Mouse (Mus musculus): Measurements from ENCODE around the gene Nat8f2.
A peak's percentile ranks its signal among the peaks of the same experiment; 100 is the strongest.
"Not testable (repeated sequence)": the region's sequence is repeated elsewhere in the genome, so short reads cannot be mapped to it uniquely, and the experiment has no call there.

Nat8f2 gene

GRCm38 (mm10) chr6:85869006-85869405 is at the start of gene Nat8f2:
Gene Nat8f2 (minus strand): TSS chr6:85869158.
- DNase-seq = peak; percentile 75 to 84

DNA sequence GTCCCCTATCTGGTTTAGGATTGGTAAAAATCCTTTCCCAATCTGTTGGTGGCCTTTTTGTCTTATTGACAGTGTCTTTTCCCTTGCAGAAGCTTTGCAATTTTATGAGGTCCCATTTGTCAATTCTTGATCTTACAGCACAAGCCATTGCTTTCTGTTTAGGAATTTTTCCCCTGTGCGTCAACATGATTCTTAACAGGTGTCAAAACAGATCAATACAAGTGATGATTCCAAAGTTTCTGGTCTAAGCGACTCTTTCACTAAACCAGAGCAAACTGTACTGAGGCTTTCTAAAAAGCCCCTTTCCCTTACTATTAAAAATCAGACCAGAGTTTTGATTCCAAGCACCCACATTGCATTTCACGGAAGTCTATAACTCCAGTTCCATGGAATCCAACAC is 49.4 kb upstream of the Nat8f2 start:
- DNase-seq = not testable (repeated sequence)

DNA sequence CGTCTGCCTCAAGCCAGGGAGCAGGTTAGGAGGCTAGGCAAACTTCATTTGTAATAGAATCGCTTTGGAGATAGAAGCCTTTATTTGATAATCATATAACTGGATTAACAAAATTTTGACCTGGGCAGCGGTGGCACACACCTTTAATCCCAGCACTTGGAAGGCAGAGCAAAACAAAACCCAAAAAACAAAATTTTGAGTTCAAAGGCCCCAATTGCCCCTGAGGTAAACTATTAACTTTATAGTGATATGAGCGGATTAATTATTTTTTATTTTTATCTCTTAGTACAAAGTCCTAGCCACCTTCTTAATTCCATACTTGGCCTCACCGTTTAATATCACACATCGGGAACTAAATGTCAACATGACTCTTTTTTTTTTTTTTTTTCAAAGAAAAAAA is 47.6 kb upstream of the Nat8f2 start:
- DNase-seq = peak in 1 of 2 experiments; percentile 50

- peak; percentile 92 to 95 for DNase-seq
Measured at GRCm38 (mm10) chr6:85915539-85916513, 46.9 kb upstream of the Nat8f2 start, which contains the start of gene Nat8f1. Gene Nat8f1 (minus strand): TSS chr6:85915687.

- no peak for DNase-seq
Measured at GRCm38 (mm10) chr6:85915141-85915538, 46.2 kb upstream of the Nat8f2 start.

DNA sequence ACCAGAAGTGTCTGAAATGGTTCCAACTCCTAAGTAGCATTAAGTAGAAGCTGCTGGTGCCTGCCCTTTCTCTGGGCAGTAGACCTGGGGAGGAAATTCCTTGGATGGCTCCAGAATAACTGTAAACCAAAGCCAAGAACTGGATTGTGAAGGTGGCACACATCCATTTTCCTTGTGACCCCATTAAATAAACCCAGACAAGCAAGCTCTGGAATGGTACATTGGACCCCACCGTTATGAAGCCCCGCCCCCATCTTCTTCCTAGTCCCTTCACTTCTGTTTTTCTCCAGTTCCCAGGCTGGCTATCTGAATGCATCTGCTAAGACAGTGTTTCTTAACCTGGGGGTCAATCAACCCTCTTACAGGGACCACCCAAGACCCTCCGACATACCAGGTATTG is 42.6 kb upstream of the Nat8f2 start, which contains the start of gene Tprkb:
Gene Tprkb (plus strand): TSS at position 279 of the 400 bp plus-strand sequence.
- peak; percentile 52 to 60 for DNase-seq

DNA sequence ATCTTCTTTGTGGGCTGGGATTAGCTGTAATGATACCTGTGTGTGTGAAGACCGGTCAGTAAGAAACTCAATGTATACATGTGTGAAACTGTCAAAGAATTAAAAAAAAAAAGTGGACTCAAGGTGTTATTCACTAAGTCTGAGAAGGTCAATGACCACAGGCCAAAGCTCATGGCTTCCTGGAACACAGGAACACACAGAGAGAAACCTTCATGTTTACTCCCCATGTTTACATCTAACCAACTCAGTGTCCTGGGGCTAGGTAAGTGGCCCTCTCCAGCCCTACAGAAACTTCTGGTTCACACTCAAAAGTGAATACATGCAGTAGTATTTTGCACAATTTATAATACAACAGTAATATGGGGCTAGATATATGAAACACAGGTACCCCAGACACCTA is 40.7 kb upstream of the Nat8f2 start:
- no peak for DNase-seq

DNA sequence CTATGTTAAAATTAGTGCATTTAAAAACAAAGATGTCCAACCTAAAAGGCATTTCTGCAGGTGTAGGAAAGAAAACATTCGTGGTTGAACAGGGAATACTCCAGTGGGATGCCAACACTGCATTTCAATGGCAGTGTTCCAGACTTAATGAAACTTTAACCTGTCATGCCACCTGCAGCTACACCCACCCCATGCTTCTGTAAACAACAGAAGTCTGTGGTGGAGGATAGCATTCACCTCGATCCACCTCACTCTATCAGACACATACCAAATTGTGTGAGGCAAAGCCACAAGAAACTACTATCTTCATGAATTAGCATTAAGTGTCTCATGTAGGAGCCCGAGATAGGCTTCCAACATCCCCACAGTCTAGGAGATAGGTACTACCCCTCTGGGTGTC is 39.4 kb upstream of the Nat8f2 start:
- peak; percentile 59 to 79 for DNase-seq

DNA sequence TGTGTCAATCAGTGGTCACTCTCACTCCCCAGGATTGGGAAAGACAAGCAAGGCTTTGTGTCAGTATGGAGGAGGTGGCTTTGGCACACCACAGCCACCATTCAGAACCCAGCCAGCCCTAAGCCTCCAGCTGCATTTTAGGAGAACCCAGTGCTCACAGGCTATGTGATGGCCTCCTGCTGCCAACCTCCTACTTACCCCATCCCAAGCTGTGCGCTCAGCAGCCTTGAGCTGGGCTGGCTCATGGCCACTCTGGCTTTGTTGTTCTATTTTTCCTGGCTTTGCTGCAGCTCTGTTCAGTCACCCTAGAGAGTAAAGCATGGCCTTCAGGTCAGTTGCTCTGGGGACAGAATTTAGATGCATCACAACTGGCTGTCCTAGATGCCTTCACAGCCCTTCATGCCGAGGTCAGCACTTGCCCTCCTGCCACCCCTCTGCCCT is 38.0 kb upstream of the Nat8f2 start:
- peak in 1 of 2 experiments; percentile 41 for DNase-seq

DNA sequence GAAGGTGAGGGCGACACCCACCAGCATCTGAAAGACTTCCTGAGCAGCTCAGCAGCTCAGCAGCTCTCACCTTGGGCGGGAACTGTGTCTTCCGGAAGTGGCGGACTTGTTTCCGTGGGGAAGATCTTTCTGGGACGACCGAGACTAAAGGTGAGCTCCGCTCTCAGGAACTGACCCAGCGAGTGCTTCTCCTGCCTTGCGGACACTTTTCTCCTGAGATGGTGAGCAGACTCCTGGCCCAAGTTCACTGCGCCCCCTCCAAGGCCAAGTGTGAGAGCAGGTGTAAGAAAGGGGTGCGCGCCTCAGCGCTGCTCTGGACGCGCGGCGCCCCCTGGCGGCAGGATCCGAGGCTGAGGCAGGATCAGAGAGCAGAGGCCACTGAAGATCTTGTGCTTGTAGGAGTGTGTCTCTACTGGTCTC is 35.7 kb upstream of the Nat8f2 start, which contains the start of gene Nat8f4:
Gene Nat8f4 (minus strand): TSS at position 243 of the 420 bp plus-strand sequence.
- peak; percentile 80 to 89 for DNase-seq

DNA sequence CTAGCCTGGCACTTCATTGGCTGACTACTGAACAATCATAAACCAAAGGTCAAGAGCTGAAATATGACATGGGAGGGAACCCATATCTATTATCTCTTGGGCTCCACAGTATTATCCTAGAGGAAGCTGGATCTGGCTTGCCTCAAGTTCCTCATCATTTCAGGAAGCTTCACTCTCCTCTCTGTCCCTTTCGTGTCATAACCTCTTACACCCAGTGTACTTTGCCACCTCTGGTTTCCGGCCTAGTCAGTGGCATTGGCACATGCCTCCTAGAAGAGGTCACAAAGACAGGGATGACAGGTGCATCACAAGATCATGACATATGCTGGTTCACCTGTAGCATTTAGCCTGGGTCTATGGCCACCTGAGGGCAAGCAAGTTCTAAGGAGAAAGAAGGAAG is 33.3 kb upstream of the Nat8f2 start:
- DNase-seq = no peak

DNA sequence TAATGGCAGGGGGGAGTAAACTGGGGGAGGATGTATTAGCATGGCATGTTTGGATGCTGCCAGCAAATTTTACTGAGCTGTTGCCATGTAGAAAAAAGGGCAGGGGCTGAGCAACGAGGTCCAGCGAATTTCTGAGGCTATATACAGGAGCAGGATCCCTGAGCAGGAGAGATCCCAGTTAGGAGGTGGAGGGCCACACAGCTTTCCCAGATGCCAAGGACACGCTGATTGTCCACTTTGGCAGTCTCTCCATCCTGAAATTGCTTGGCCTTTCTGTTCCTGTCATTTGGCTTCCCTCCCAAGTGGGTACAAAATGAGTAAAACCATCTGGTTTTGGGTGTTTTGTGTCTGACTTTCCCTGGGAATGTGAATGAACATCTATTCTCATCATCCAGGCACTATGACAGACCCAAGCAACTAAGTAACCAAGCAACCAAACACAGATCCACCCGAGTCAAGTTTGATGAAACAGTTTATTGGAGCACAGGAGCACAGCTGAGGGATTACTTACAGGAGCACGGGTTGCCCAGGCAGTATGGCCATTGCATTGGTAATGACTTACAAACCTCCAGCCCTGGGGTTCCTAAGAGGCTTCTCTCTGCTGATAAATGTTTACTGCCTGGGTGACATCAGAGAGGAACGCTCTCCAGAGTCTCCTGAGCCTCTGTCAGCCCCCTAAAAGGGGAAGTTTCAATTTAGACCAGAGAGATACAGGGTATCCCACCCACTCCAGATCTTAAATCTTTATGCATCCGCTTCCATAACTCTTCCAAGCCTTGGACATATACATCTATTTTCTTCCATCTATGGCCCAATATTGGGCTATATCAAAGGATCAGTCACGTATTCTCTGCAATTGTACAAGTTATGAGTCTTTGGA is 29.9 kb upstream of the Nat8f2 start:
- not testable (repeated sequence) for DNase-seq

DNA sequence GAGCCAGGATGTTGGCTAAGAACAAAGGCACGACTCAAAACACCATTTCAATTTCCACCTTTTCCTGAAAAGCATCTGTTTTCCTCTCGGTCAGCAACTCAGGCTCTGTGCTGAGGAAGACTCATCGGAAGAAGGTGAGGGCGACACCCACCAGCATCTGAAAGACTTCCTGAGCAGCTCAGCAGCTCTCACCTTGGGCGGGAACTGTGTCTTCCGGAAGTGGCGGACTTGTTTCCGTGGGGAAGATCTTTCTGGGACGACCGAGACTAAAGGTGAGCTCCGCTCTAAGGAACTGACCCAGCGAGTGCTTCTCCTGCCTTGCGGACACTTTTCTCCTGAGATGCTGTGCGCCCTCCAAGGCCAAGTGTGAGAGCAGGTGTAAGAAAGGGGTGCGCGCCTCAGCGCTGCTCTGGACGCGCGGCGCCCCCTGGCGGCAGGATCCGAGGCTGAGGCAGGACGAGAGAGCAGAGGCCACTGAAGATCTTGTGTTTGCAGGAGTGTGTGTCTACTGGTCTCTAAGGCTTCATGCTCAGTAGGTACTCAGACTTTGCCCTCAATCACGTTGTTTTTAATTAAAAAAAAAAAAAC is 26.2 kb upstream of the Nat8f2 start:
- DNase-seq = peak; percentile 20 to 53

DNA sequence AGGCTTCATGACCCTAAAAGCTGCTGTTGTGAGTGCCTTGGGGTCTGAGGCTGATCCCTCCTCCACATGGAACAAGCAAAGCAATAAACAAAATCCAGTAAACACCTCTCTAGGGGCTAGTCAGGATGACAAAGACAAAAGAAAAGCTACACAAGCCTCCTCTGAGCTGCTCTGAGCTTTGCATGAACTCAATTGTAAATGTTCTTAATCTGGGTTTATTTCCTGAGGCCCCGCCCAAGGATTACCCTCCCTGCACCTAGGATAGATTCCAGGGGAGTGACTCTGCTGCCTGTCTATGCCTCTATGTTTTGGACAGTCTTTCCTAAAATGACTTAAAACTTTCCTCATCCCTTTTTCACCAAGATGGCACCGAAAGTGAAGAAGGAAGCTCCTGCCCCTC is 20.0 kb upstream of the Nat8f2 start:
- DNase-seq = no peak

- DNase-seq = no peak
Measured at GRCm38 (mm10) chr6:85884311-85884710, 15.4 kb upstream of the Nat8f2 start.

DNA sequence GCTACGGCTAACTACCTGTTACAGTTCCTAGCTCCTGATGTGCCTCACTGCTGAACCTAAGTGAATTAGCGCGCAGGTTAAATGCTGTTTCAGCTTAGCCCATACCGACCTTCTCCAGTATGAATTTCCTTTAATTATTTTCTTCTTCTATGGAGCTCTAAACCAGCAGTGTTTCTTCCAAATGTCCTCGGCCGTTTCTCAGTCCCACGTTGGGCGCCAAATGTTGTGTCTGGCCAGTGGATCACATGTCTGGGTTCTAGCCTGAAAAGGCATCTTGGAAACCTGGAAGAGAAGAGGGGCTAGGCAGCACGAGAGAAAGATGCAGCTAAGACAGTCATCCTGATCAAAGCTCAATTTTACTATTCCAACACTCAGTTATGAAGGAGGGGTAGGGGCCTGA is 14.3 kb upstream of the Nat8f2 start:
- not testable (repeated sequence) for DNase-seq

DNA sequence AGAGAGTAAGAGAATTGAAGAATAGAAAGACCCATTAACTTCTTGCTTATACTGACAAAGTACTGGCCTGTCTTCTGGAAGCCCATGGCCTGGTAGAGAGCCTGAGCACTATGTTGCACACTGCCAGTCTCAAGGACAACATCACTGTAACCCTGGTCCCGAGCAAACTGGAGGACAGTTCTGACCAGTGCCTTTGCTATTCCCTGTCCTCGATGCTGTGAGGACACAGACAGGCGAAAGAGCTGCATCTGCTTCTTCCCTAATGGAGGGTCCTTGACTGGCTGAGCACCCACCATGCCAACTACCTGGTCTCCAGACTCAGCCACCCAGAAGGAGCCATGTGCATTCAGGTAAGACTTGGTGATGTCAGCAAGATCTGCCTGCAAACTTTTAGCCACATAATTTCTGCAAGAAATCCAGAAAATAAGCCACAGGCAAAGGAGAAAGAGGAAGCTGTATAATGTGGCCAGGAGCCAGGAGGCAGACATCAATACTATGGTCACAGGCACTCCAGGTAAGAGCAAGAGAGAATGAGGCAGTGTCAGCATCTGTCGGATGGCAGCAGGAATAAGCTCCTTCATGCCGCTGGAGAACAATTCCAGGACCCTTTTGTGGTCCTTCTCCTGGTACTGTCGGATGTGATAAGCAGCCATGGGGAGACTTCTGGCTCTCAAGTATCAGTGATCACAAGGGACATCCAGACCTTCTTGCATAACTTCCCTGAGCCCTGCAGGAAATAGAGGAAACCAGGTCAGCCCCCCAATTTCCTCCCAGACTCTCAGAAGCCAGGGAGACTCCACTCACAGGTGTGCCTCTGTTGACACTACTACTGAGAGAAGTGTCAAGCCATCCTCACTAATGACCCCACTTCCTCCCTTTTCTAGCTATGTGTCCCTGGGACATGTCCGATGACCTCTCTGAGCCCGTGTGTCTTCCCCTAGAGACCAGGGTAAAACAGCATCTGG is 950 bp downstream of the Nat8f2 start:
- DNase-seq = peak; percentile 30 to 32

DNA sequence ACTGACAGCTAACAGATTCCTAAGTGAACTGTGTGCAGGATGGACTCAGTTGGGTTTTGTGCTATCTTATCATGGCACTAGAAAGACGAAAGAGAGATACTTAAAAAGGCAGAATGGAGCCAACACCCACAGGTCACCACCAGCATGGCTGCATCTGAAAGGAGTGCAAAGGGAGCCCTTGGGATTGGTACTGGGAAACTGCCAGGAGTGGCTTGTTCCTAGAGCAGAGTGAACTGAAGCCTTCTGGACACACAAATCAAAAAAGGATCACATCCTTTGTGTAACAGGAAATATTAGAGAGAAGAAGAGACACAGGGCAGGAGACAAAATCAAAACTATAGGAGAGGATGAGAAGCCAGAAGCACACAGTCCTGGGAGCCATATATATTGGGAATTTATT is 2.0 kb downstream of the Nat8f2 start:
- not testable (repeated sequence) for DNase-seq

- not testable (repeated sequence) for DNase-seq
Measured at GRCm38 (mm10) chr6:85866166-85866565, 2.8 kb downstream of the Nat8f2 start.

GRCm38 (mm10) chr6:85864900-85865639 is 3.9 kb downstream of the Nat8f2 start:
- DNase-seq = peak; percentile 62 to 77

DNA sequence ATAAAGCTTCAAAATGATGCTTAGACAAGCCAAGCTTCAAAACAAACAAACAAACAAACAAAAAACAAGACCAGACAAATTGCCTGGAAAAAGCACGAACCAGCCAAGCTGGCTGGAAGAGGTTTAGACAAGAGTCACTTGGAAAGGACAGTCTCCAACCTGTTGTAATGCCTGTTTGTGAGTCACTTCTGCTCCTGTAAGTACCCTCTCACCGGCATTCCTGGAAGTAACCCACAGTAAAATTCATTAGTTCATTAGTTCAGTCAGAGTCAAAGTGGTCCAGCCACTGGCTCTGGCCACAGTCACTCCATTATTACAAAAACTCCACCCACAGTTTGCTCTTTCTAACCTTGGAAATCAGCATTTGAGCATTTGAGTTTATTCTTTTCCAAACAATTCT is 5.1 kb downstream of the Nat8f2 start:
- DNase-seq = no peak

Measured in kidney, adult 8-10 months (tissue).